Mouse (Mus musculus) thymus, postnatal 14 days (tissue): ENCODE measurements around the gene Rtn4r.
A peak's percentile ranks its signal among the peaks of the same experiment; 100 is the strongest.

ENCODE experiments used
- DNase-seq: peaks from one replicate; pipeline ENCODE4 v3.0.0; 2021

The Rtn4r gene

DNA sequence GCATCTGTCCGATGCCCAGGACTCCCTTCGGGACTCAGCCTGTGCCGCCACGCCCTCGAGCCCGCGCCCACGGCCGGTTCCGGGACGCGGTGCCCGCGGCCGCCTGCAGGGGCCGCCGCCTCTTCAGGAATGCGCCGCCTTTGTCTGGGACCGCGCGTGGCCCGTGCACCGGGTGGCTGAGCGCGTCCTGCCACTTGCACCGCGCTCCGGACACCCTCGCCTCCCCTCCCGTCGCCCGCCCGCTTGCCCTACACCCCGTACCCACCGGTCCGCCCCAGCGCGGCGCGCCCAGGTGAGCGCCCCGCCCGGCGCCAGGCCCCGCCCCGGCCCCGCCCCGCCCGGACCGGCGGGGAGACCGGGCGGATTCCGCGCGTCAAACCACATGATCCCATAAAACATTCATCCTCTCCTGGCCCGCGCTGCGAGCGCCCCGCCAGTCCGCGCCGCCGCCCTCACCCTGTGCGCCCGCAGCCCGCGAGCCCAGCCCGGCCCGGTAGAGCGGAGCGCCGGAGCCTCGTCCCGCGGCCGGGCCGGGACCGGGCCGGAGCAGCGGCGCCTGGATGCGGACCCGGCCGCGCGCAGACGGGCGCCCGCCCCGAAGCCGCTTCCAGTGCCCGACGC, at the start of gene Rtn4r:
Gene Rtn4r (plus strand): TSS at position 402 of the 621 bp plus-strand sequence.
- DNase-seq: peak; percentile 69

- no peak for DNase-seq
Observed at GRCm38 (mm10) chr16:18078314-18079015, 49.0 kb upstream of the Rtn4r start.

DNA sequence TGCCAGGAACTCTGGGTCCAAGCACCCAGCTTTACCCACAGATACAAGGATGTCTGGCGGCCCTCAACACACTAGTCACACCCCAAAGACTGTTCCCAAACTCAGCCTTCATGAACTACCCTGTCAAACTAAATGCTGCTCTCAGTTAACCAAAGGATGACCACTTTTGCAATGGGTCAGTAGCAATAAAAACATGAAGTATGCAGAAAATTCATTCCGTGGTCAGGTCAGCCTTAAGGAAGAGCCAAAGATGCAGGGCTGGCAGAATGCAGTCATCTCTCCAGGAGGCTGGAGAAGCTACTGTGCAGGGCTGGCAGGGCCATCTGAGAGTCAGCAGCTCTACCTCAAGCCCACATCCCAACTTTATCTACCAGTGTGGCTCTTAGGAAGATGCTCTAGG, 48.1 kb upstream of the Rtn4r start:
- no peak for DNase-seq

DNA sequence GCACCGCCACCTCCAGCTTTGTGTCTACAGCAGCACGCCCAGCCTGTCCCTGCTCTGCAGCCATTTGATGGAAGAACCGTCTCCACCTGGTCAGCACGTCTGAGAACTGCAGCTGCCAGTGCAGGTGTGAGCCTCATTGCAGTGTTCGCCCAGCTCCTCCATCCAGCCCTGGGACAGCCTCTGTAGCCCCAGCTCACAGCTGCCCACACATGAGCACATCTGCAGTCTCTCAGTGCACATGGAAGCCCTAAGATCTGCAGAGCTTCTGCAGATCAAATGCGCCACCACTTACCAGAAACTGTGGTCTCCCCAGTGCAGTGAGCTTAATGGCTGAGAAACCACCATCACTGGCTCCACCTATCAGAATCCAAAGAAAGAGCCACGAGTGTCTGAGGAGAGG, 47.3 kb upstream of the Rtn4r start:
- DNase-seq: peak; percentile 62

- peak; percentile 30 for DNase-seq
Observed at GRCm38 (mm10) chr16:18081149-18081827, 46.2 kb upstream of the Rtn4r start.

GRCm38 (mm10) chr16:18082291-18082690, 45.2 kb upstream of the Rtn4r start:
- DNase-seq: no peak

- no peak for DNase-seq
Observed at GRCm38 (mm10) chr16:18083231-18083951, 44.1 kb upstream of the Rtn4r start.

DNA sequence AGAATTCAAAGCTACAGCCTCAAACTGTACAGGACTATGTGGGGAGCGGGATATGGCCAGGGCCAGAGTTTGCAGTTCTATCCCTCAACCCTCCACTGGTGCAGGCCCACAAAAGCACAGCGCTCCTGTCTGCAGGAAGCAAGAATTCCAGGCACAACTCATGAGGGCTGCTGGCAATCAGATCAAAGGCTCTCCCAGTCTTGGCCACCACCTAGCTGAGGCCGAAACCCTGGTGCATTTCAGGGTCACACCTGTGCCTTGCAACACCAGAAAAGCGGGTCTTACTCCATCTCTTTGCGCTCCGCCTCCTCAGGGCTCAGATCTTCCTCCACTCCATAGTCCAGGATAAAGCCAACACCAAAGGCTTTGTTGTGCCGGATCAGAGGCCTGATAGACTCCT, 43.2 kb upstream of the Rtn4r start:
- DNase-seq: no peak

DNA sequence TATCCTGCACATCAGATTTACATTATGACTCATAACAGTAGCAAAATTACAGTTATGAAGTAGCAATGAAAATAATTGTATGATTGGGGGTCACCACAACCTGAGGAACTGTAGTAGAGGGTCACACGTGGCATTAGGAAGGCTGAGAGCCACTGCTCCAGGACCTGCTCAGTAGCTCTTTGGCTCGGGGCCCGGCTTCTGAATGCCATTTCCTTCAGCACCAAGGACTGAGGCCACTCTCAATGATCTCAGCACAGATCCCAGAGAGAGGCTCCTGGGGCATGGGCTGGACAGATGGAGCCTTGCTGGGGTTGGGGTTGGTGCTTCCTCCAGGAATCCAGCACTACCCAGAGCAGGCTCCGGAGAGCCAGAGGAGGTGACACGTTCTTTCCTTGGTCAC, 40.3 kb upstream of the Rtn4r start:
- no peak for DNase-seq

DNA sequence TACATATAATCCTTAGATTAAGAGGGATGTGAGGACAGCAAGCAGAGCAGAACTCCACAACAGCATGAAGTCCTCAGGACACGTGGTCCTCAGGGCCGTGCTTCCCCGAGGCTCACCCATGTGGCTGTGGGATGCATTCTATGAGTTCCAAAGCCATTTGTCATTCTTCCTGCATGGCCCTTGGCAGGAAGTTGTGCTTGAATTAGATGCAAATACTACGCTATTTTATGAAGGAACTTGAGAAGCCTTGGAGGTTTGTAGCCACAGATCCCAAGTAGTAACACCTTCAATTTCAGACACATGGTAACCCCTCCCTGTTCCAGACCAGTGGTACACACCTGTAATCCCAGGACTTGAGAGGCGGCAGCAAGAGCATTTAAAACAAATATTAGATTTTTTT, 31.1 kb upstream of the Rtn4r start:
- DNase-seq: no peak

- DNase-seq: no peak
Observed at GRCm38 (mm10) chr16:18102816-18103215, 24.6 kb upstream of the Rtn4r start.

DNA sequence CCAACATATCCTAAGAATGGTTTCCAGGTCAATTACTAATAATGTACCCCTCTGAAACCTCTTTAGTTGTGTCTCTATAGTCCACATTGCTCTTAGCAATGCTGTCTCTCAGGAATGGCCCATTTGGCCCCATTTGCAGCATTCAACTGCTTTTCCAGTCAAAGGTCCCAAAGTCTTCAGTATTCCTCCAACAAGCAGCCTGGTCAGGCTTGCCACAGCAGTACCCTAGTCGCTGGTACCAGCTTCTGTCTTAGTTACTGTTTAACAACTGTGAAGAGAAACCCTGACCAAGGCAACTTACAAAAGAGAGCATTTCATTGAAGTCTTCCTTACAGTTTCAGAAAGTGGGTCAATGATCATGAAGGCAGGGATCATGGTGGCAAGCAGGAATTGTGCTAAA, 24.1 kb upstream of the Rtn4r start:
- DNase-seq: no peak

DNA sequence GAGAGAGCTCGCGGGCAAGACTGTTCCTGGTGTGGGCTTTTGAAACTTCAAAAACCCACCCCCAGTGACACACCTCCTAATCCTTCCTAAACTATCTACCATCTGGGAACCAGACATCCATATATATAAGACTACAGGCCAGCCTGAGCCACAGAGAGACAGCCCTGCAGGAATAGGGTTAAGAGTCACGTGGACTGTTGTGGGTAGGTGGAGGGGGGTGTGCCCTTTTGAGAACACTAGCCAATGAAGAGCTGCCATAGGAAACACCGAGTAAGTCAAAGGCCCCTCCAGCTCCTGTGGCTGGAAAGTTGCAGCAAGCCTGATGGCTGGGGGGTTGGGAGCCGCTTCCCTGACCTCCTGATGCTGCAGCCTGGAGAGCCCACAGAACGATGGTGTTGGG, 23.6 kb upstream of the Rtn4r start:
- DNase-seq: no peak

DNA sequence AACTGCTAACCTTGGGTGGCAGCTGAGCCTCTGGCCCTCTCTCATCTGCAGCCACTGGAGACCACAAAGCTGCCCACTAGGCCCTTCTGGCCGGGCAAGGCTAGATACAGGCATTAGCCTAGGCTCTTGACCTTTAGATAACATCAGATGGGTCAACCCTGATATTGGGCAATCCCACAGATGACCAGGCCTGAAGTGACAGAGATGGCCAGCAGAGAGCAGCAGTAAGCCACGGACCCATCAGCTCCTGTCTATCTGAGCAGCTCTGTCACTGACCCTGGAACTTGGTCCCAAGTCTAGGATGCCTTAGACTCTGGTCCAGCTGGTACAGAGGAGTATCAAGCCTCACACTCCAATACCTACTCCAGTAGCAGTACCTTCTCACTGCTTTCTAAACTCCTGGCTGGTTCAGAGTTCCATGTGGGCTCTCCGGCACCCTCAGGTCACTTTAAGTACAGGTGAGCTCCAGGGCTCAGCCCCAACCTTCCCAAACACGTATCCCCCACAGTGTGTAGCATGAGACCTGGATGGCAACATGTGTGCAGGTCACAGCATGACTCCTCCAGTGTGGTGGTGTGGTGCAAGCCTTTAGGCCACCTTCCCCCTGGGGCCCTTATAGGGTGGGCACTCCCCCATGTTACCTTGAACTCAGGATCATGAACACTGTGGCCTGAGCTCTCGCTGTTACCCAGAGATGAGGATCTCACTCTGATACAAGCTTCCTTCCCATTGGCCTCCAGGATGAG, 19.0 kb upstream of the Rtn4r start:
- DNase-seq: peak; percentile 48

DNA sequence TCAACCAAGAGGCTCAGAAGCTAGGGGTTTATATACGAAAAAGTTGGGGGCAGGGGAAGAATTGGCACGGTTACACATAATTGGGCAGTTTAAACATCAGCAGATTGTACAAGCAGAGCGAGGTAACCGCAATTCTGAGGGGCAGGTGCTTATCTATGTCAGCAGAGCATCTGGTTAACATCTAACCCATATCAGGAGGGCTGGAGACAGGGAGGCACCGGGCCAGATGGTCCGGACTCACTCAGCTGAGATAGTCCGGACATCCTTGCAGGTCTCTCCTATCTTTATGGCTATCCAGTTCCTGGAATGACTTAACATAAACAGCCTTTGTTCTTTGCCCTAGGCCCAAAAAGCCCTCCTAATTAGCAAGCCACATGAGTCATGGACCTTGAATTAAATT, 16.4 kb upstream of the Rtn4r start:
- no peak for DNase-seq

GRCm38 (mm10) chr16:18116467-18116866, 11.0 kb upstream of the Rtn4r start:
- DNase-seq: no peak

- no peak for DNase-seq
Observed at GRCm38 (mm10) chr16:18118285-18118684, 9.2 kb upstream of the Rtn4r start.

GRCm38 (mm10) chr16:18119031-18119730, 8.3 kb upstream of the Rtn4r start:
- DNase-seq: peak; percentile 84

- DNase-seq: no peak
Observed at GRCm38 (mm10) chr16:18122740-18123139, 4.7 kb upstream of the Rtn4r start.

- DNase-seq: no peak
Observed at GRCm38 (mm10) chr16:18123471-18123870, 4.0 kb upstream of the Rtn4r start.

- DNase-seq: no peak
Observed at GRCm38 (mm10) chr16:18124040-18124439, 3.4 kb upstream of the Rtn4r start.

- DNase-seq: no peak
Observed at GRCm38 (mm10) chr16:18124626-18125025, 2.8 kb upstream of the Rtn4r start.
